Mouse (Mus musculus) spleen, adult 2 months (tissue): ENCODE measurements at regions not wholly inside any gene's neighbourhood (a gene's known extent, or its start where the extent isn't known, plus 50 kb on each side); places are given as distances from the start of the nearest gene placed in this dataset.

ENCODE experiments used
- CTCF ChIP-seq: fragments of 200-500 bp; IDR thresholded peaks from 2 replicates; pipeline ENCODE4 v1.5.1; 2011; ENCODE audit warnings: mild to moderate bottlenecking, inconsistent platforms; ENCODE audit not compliant: insufficient read depth, insufficient read length, insufficient replicate concordance; ENCODE audit errors: extremely low read depth
- POLR2A ChIP-seq: fragments of 200-500 bp; IDR thresholded peaks from 2 replicates; pipeline ENCODE4 v1.6.1; 2011; ENCODE audit warnings: low read depth, low read length, inconsistent platforms

DNA sequence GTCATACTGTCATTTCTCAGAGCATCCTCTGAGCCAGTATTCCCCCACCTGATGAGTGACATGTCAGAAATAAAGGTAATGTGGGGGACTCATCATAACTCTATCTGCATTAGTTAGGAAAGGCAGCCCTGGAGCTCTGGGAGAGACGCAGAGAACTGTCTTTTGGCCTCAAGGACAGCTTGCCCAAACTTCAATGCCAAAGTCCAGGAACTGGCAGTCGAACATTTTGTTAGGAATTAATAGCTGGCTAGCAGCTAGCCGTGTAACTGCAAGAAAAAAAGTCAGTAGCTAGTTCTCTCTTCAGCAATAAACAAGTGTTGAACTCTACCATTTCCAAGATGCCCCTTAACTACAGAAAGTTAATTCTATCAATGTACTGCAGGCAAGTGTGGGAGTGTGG lies 65.9 kb upstream of the Barx2 start:
- TF ChIP-seq CTCF, result no peak
- no peak for TF ChIP-seq POLR2A
